Mouse (Mus musculus) gastrocnemius, postnatal 14 days (tissue): ENCODE data around the gene Wnt4. TPM values are rescaled to one million over a fixed set of nuclear protein-coding genes. Genes with fewer than 3 reads are reported as not detected.

Experiments
- DNase-seq: peaks from one replicate; pipeline ENCODE4 v3.0.0; 2021; ENCODE audit warnings: mixed read lengths
- intact Hi-C: fragments of 180-260 bp; cut with DNase I; formaldehyde crosslinking; loops from one replicate; pipeline ENCODE4 v1.15.1; 2025; ENCODE audit warnings: low total_unique reads
- total RNA-seq, 2 experiments: library from RNA; stranded (reverse); gene quantifications; 2 replicates each; pipeline ENCODE4 v1.2.3; 2021

The Wnt4 gene
- total RNA-seq, 2 experiments from 2014 or later = 6.4 to 8.8 TPM

- intact Hi-C loops = no loop called here
- no peak for DNase-seq
Observed at GRCm38 (mm10) chr4:137300227-137300626, 22.9 kb downstream of the Wnt4 start.

- DNase-seq = no peak
- intact Hi-C loops = no loop called here
Observed at GRCm38 (mm10) chr4:137301635-137302034, 24.3 kb downstream of the Wnt4 start.

GRCm38 (mm10) chr4:137304106-137304505, 26.8 kb downstream of the Wnt4 start:
- DNase-seq = no peak
- intact Hi-C loops = no loop called here

GRCm38 (mm10) chr4:137305066-137305465, 27.8 kb downstream of the Wnt4 start:
- intact Hi-C loops = loop anchor here (5.0 kb wide), 1 partner anchor 138 kb away; no protein-coding TSS in a partner anchor
- DNase-seq = no peak

GRCm38 (mm10) chr4:137305831-137306576, 28.7 kb downstream of the Wnt4 start:
- intact Hi-C loops = loop anchor here (5.0 kb wide), 1 partner anchor 139 kb away; no protein-coding TSS in a partner anchor
- no peak for DNase-seq

- intact Hi-C loops = loop anchor here (5.0 kb wide), 1 partner anchor 139 kb away; no protein-coding TSS in a partner anchor
- DNase-seq = no peak
Observed at GRCm38 (mm10) chr4:137306577-137306888, 29.2 kb downstream of the Wnt4 start.

GRCm38 (mm10) chr4:137306991-137307706, 29.9 kb downstream of the Wnt4 start:
- DNase-seq = no peak
- intact Hi-C loops = loop anchor here (5.0 kb wide), 1 partner anchor 140 kb away; no protein-coding TSS in a partner anchor

GRCm38 (mm10) chr4:137308377-137308776, 31.1 kb downstream of the Wnt4 start:
- DNase-seq = no peak
- intact Hi-C loops = loop anchor here (2.0 to 5.0 kb wide), 2 partner anchors 141 to 232 kb away; no protein-coding TSS in a partner anchor

GRCm38 (mm10) chr4:137313511-137313910, 36.2 kb downstream of the Wnt4 start:
- intact Hi-C loops = loop anchor here (10.0 kb wide), 1 partner anchor 81 kb away; no protein-coding TSS in a partner anchor
- DNase-seq = no peak

- no peak for DNase-seq
- intact Hi-C loops = loop anchor here (10.0 kb wide), 1 partner anchor 80 kb away; no protein-coding TSS in a partner anchor
Observed at GRCm38 (mm10) chr4:137314561-137314960, 37.3 kb downstream of the Wnt4 start.

- intact Hi-C loops = loop anchor here (10.0 kb wide), 1 partner anchor 80 kb away; no protein-coding TSS in a partner anchor
- no peak for DNase-seq
Observed at GRCm38 (mm10) chr4:137315061-137315460, 37.8 kb downstream of the Wnt4 start.

GRCm38 (mm10) chr4:137316027-137316770, 38.9 kb downstream of the Wnt4 start:
- intact Hi-C loops = loop anchor here (10.0 kb wide), 1 partner anchor 79 kb away; no protein-coding TSS in a partner anchor

GRCm38 (mm10) chr4:137324926-137325325, 47.6 kb downstream of the Wnt4 start:
- intact Hi-C loops = no loop called here
- DNase-seq = no peak

More at GRCm38 (mm10) chr4:137316027-137316770, 38.9 kb downstream of the Wnt4 start:
- DNase-seq = no peak

- intact Hi-C loops = no loop called here
- DNase-seq = no peak
Observed at GRCm38 (mm10) chr4:137326494-137326893, 49.2 kb downstream of the Wnt4 start.

GRCm38 (mm10) chr4:137332051-137332450, 54.8 kb downstream of the Wnt4 start:
- intact Hi-C loops = no loop called here
- DNase-seq = no peak

GRCm38 (mm10) chr4:137336468-137336867, 59.2 kb downstream of the Wnt4 start:
- DNase-seq = no peak
- intact Hi-C loops = no loop called here

GRCm38 (mm10) chr4:137339415-137339814, 62.1 kb downstream of the Wnt4 start:
- no peak for DNase-seq

GRCm38 (mm10) chr4:137342816-137343215, 65.5 kb downstream of the Wnt4 start:
- no peak for DNase-seq
- intact Hi-C loops = no loop called here

More at GRCm38 (mm10) chr4:137339415-137339814, 62.1 kb downstream of the Wnt4 start:
- intact Hi-C loops = no loop called here

- DNase-seq = no peak
- intact Hi-C loops = no loop called here
Observed at GRCm38 (mm10) chr4:137345112-137345511, 67.8 kb downstream of the Wnt4 start.

GRCm38 (mm10) chr4:137345790-137346189, 68.5 kb downstream of the Wnt4 start:
- no peak for DNase-seq
- intact Hi-C loops = no loop called here
